Mouse (Mus musculus) stomach, postnatal 0 days (tissue): Measurements from ENCODE around the gene Gm49320. TPM values are rescaled to one million over a fixed set of nuclear protein-coding genes. Genes with fewer than 3 reads are reported as not detected.

Experiments used
- ATAC-seq: fragments of 200-750 bp; cut with Nextera tagmentation; 2 replicates; pipeline ENCODE4 v1.8.0; 2017; ENCODE audit not compliant: low FRiP score, low TSS enrichment
- DNase-seq: peaks from one replicate; pipeline ENCODE4 v3.0.0-alpha.2; 2016; ENCODE audit warnings: low spot score
- H3K27ac ChIP-seq: fragments of 300-500 bp; sonication (generic); replicated peaks from 2 replicates; pipeline ENCODE4 v1.5.1; 2014; ENCODE audit warnings: mild to moderate bottlenecking, control low read depth
- H3K27me3 ChIP-seq: fragments of 300-500 bp; sonication (generic); 2 replicates; pipeline ENCODE4 v1.6.1; 2014; ENCODE audit warnings: low read length; ENCODE audit not compliant: control insufficient read depth, insufficient read depth
- H3K36me3 ChIP-seq: fragments of 300-500 bp; sonication (generic); 2 replicates; pipeline ENCODE4 v1.6.1; 2014; ENCODE audit warnings: low read length, mixed read lengths; ENCODE audit not compliant: control insufficient read depth, insufficient read depth
- H3K4me1 ChIP-seq: fragments of 300-500 bp; sonication (generic); replicated peaks from 2 replicates; pipeline ENCODE4 v1.6.1; 2014; ENCODE audit warnings: antibody characterized with exemption; ENCODE audit not compliant: control insufficient read depth, insufficient read depth
- H3K4me2 ChIP-seq: fragments of 300-500 bp; sonication (generic); replicated peaks from 2 replicates; pipeline ENCODE4 v1.6.1; 2014; ENCODE audit warnings: low read depth, mild to moderate bottlenecking, control low read depth, moderate library complexity
- H3K4me3 ChIP-seq: fragments of 300-500 bp; sonication (generic); 2 replicates; pipeline ENCODE4 v1.5.1; 2014; ENCODE audit warnings: low read depth, low read length, control low read depth
- H3K9ac ChIP-seq: fragments of 300-500 bp; sonication (generic); 2 replicates; pipeline ENCODE4 v1.6.1; 2014; ENCODE audit warnings: mild to moderate bottlenecking, low read length, control low read depth, mixed read lengths
- H3K9me3 ChIP-seq: fragments of 300-500 bp; sonication (generic); 2 replicates; pipeline ENCODE4 v1.6.1; 2016; ENCODE audit warnings: low read length; ENCODE audit not compliant: control insufficient read depth
- CTCF ChIP-seq: IDR thresholded peaks from 2 replicates; pipeline ENCODE4 v1.5.1; 2016; ENCODE audit warnings: antibody characterized with exemption, low read depth, mild to moderate bottlenecking, moderate library complexity
- EP300 ChIP-seq: optimal IDR thresholded peaks from 2 replicates; pipeline ENCODE3; 2016; ENCODE audit warnings: antibody characterized with exemption
- WGBS: fragments of 180-500 bp; shearing (Covaris S2); extraction: QIAGEN DNeasy Blood & Tissue Kit; methylation state at CpG from one replicate; pipeline ENCODE4 v1.1.7; 2014; 5-methylcytosine and 5-hydroxymethylcytosine counted together
- polyA plus RNA-seq: library from polyadenylated mRNA; unstranded; fragments of >200 nt; fragmentation: Nextera tagmentation; extraction: Ambion mirVana; gene quantifications from 2 replicates; pipeline ENCODE4 v1.2.1, GENCODE M21; 2015

Gene Gm49320
- polyA plus RNA-seq, 1 experiment from 2014 or later: 0.42 TPM

- no peak overlapping the region for H3K27ac ChIP-seq
- no peak overlapping the region for H3K4me3 ChIP-seq
- no peak overlapping the region for H3K9ac ChIP-seq
- peaks cover 5% of the 10 kb centered on the region; the same call in 1 of the 2 replicates for H3K36me3 ChIP-seq
- H3K4me1 ChIP-seq: no peaks in the 10 kb centered on the region
- ATAC-seq: no peak
- TF ChIP-seq EP300 (no peak), CTCF (no peak)
- H3K9me3 ChIP-seq: no peaks in the 10 kb centered on the region
- no peak overlapping the region for H3K4me2 ChIP-seq
- no peaks in the 10 kb centered on the region for H3K27me3 ChIP-seq
- 74% methylated on average over 2 of the region's 2 CpGs for WGBS
- no peak for DNase-seq
These were observed 37.3 kb upstream of the Gm49320 start for GRCm38 (mm10) chr8:4201321-4201720.

GRCm38 (mm10) chr8:4205246-4206123 is 33.2 kb upstream of the Gm49320 start:
- no peak overlapping the region for H3K4me2 ChIP-seq
- H3K27ac ChIP-seq: no peak overlapping the region
- H3K27me3 ChIP-seq: no peaks in the 10 kb centered on the region
- peak; percentile 52 for DNase-seq
- H3K9me3 ChIP-seq: no peaks in the 10 kb centered on the region
- no peaks in the 10 kb centered on the region; the same call in 1 of the 2 replicates for H3K4me1 ChIP-seq
- H3K4me3 ChIP-seq: no peak overlapping the region
- H3K36me3 ChIP-seq: peaks cover 5% of the 10 kb centered on the region; the same call in 1 of the 2 replicates
- ATAC-seq: peak; percentile 42; the same call in 1 of the 2 replicates
- TF ChIP-seq CTCF: peak; percentile 43; the same call in 1 of the 2 replicates
- TF ChIP-seq EP300: no peak
- H3K9ac ChIP-seq: no peak overlapping the region
- WGBS: 51% methylated on average over 38 of the region's 38 CpGs

GRCm38 (mm10) chr8:4206182-4207015 is 32.3 kb upstream of the Gm49320 start:
- H3K4me3 ChIP-seq: no peak overlapping the region
- TF ChIP-seq EP300 (no peak), CTCF (no peak)

GRCm38 (mm10) chr8:4207016-4207350 is 31.7 kb upstream of the Gm49320 start:
- Histone ChIP-seq H3K27ac (no peak overlapping the region), H3K9me3 (no peaks in the 10 kb centered on the region), H3K9ac (peak overlapping the region; percentile 31; the same call in 1 of the 2 replicates), H3K4me2 (no peak overlapping the region), H3K4me3 (no peak overlapping the region), H3K27me3 (no peaks in the 10 kb centered on the region), H3K36me3 (peaks cover 5% of the 10 kb centered on the region; the same call in 1 of the 2 replicates), H3K4me1 (no peaks in the 10 kb centered on the region; the same call in 1 of the 2 replicates)
- TF ChIP-seq EP300: no peak
- no peak for TF ChIP-seq CTCF
- no peak for DNase-seq
- 47% methylated on average over 2 of the region's 2 CpGs for WGBS
- peak; percentile 41 for ATAC-seq

More at GRCm38 (mm10) chr8:4206182-4207015, 32.3 kb upstream of the Gm49320 start:
- peak; percentile 52 for DNase-seq
- ATAC-seq: peak; percentile 39
- WGBS: 35% methylated on average over 44 of the region's 44 CpGs
- Histone ChIP-seq H3K4me1 (no peaks in the 10 kb centered on the region; the same call in 1 of the 2 replicates), H3K9ac (peak overlapping the region; percentile 31; the same call in 1 of the 2 replicates), H3K27ac (no peak overlapping the region), H3K4me2 (no peak overlapping the region), H3K9me3 (no peaks in the 10 kb centered on the region), H3K27me3 (no peaks in the 10 kb centered on the region), H3K36me3 (peaks cover 5% of the 10 kb centered on the region; the same call in 1 of the 2 replicates)

- no peak overlapping the region for H3K9ac ChIP-seq
- H3K9me3 ChIP-seq: no peaks in the 10 kb centered on the region
- no peaks in the 10 kb centered on the region for H3K27me3 ChIP-seq
- 79% methylated on average over 6 of the region's 6 CpGs for WGBS
- no peaks in the 10 kb centered on the region for H3K36me3 ChIP-seq
- H3K4me3 ChIP-seq: no peak overlapping the region
- no peak overlapping the region for H3K27ac ChIP-seq
- H3K4me1 ChIP-seq: peaks cover 3% of the 10 kb centered on the region; the same call in 1 of the 2 replicates
- TF ChIP-seq EP300 (no peak), CTCF (peak; percentile 29)
- ATAC-seq: no peak
- H3K4me2 ChIP-seq: no peak overlapping the region
- no peak for DNase-seq
These were observed 27.6 kb upstream of the Gm49320 start for GRCm38 (mm10) chr8:4211097-4211496.
